In the genomic region with DNA sequence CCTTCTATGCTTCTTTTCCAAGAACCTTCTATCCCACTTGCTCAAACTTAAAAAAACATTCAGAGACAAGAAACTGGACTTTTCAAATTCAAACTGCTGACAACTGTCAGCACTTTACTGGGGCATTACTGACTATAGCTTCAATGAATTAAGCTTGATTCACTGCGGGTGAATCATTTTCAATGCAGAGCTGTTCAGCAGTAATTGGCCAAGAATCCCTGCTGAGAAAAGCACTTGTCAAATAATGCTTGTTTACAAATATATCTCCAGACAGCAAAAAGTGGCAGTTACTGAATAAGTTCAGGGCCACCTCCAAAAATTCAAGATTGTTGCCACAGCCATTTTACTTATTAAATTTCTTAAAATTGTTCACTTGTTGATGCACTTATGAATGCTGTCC, we compare ENCODE assay signal across 18 mouse cellular contexts. TPM values are rescaled to one million over a fixed set of nuclear protein-coding genes. Genes with fewer than 3 reads are reported as not detected.
DNase-seq lines count a peak whose midpoint lies in the region; ATAC-seq lines count a peak whose summit lies in the region.
"Had no signal": no experiment of that assay in that cellular context is flagged by ENCODE, and none has a peak within 500 bp of the region (broad histone marks: within the 10 kb centered on the region; RNA-seq: fewer than 3 reads in every experiment).

No protein-coding gene starts in this region.

- H3K4me2 ChIP-seq in hindbrain, embryonic 13.5 days = peak overlapping the region; percentile 47
- peak overlapping the region; percentile 52 for H3K4me2 ChIP-seq in forebrain, embryonic 16.5 days (ENCODE audit: low read length)
- H3K4me2 ChIP-seq in midbrain, embryonic 13.5 days (replicated peaks) = peak overlapping the region; percentile 42
- H3K4me2 ChIP-seq: limb, embryonic 15.5 days; stomach, embryonic 15.5 days had no signal

- H3K4me1 ChIP-seq in hindbrain, embryonic 13.5 days (replicated peaks) = peaks cover 29% of the 10 kb centered on the region
- H3K4me1 ChIP-seq in hindbrain, embryonic 10.5 days (replicated peaks) = peaks cover 27% of the 10 kb centered on the region
- H3K4me1 ChIP-seq in forebrain, embryonic 16.5 days (replicated peaks; ENCODE audit: control insufficient read depth, insufficient read depth, low read length) = peaks cover 23% of the 10 kb centered on the region
- peaks cover 30% of the 10 kb centered on the region for H3K4me1 ChIP-seq in midbrain, embryonic 13.5 days (replicated peaks)

- no peak overlapping the region for H3K27ac ChIP-seq in hindbrain, embryonic 13.5 days
- no peak overlapping the region for H3K27ac ChIP-seq in hindbrain, embryonic 10.5 days
- no peak overlapping the region for H3K27ac ChIP-seq in forebrain, embryonic 16.5 days (ENCODE audit: low read length)
- no peak overlapping the region for H3K27ac ChIP-seq in midbrain, embryonic 13.5 days
- H3K27ac ChIP-seq: gastrocnemius, adult 2 months; limb, embryonic 15.5 days; stomach, embryonic 15.5 days had no signal

- H3K9ac ChIP-seq in hindbrain, embryonic 13.5 days = no peak overlapping the region
- H3K9ac ChIP-seq in forebrain, embryonic 16.5 days (replicated peaks; ENCODE audit: low read depth, low read length) = no peak overlapping the region
- no peak overlapping the region for H3K9ac ChIP-seq in midbrain, embryonic 13.5 days (replicated peaks)
- H3K9ac ChIP-seq: limb, embryonic 15.5 days; stomach, embryonic 15.5 days had no signal

- no peaks in the 10 kb centered on the region; the same call in 1 of the 2 replicates for H3K27me3 ChIP-seq in hindbrain, embryonic 13.5 days
- peaks cover 33% of the 10 kb centered on the region for H3K27me3 ChIP-seq in hindbrain, embryonic 10.5 days (ENCODE audit: insufficient read depth, poor library complexity, severe bottlenecking)
- no peaks in the 10 kb centered on the region for H3K27me3 ChIP-seq in forebrain, embryonic 16.5 days (replicated peaks; ENCODE audit: control insufficient read depth, insufficient read depth, low read length)
- peaks cover 13% of the 10 kb centered on the region for H3K27me3 ChIP-seq in midbrain, embryonic 13.5 days

- no peak for ATAC-seq in hindbrain, embryonic 13.5 days (ENCODE audit: low FRiP score)
- ATAC-seq in forebrain, embryonic 16.5 days = no peak
- no peak for ATAC-seq in midbrain, embryonic 13.5 days

- WGBS in hindbrain, embryonic 13.5 days = 20% methylated on average over 1 of the region's 1 CpGs
- WGBS in hindbrain, embryonic 10.5 days = 46% methylated on average over 1 of the region's 1 CpGs
- 2% methylated on average over 1 of the region's 1 CpGs for WGBS in forebrain, embryonic 16.5 days
- WGBS in midbrain, embryonic 13.5 days = 11% methylated on average over 1 of the region's 1 CpGs

- H3K36me3 ChIP-seq in hindbrain, embryonic 13.5 days = no peaks in the 10 kb centered on the region
- no peaks in the 10 kb centered on the region for H3K36me3 ChIP-seq in hindbrain, embryonic 10.5 days
- no peaks in the 10 kb centered on the region for H3K36me3 ChIP-seq in forebrain, embryonic 16.5 days (ENCODE audit: control insufficient read depth, insufficient read depth)
- H3K36me3 ChIP-seq in midbrain, embryonic 13.5 days = no peaks in the 10 kb centered on the region
- H3K36me3 ChIP-seq: limb, embryonic 15.5 days; stomach, embryonic 15.5 days had no signal

- H3K4me3 ChIP-seq in hindbrain, embryonic 13.5 days = peak overlapping the region; percentile 20
- no peak overlapping the region for H3K4me3 ChIP-seq in hindbrain, embryonic 10.5 days
- H3K4me3 ChIP-seq in forebrain, embryonic 16.5 days (replicated peaks; ENCODE audit: low read length) = peak overlapping the region; percentile 18
- peak overlapping the region; percentile 20 for H3K4me3 ChIP-seq in midbrain, embryonic 13.5 days (replicated peaks)
- H3K4me3 ChIP-seq: gastrocnemius, adult 2 months; limb, embryonic 15.5 days; stomach, embryonic 15.5 days had no signal

- DNase-seq in hindbrain, embryonic 10.5 days (ENCODE audit: low spot score) = no peak
- DNase-seq in retina, postnatal 1 day = peak; percentile 65
- no peak for DNase-seq in testis, postnatal 14 days (ENCODE audit: low spot score)
- DNase-seq in gastrocnemius, adult 18-20 months (ENCODE audit: low spot score) = no peak
- DNase-seq: adrenal gland, postnatal 10 days; cerebellum, postnatal 36 days; gastrocnemius, adult 2 months; heart, postnatal 14 days; kidney, adult 11 months; lung, adult 18-20 months; lung, postnatal 4 days; thymus, postnatal 4 days had no signal

- no peaks in the 10 kb centered on the region for H3K9me3 ChIP-seq in hindbrain, embryonic 13.5 days
- H3K9me3 ChIP-seq in hindbrain, embryonic 10.5 days = no peaks in the 10 kb centered on the region
- no peaks in the 10 kb centered on the region for H3K9me3 ChIP-seq in forebrain, embryonic 16.5 days (ENCODE audit: control insufficient read depth, low read length)
- H3K9me3 ChIP-seq in midbrain, embryonic 13.5 days = no peaks in the 10 kb centered on the region
- H3K9me3 ChIP-seq: limb, embryonic 15.5 days; stomach, embryonic 15.5 days had no signal

RNA-seq across cellular contexts. Expression of a gene that starts 4.2 kb away (rescaled TPM):
- polyA plus RNA-seq in hindbrain, embryonic 13.5 days (2015; fragmentation: Nextera tagmentation; extraction: Ambion mirVana) = 72.8 and 74.8 TPM in 2 replicates
- 10.2 and 17.1 TPM in 2 replicates for polyA plus RNA-seq in hindbrain, embryonic 10.5 days (2016; fragmentation: Nextera tagmentation; extraction: Ambion mirVana)
- 139 and 140 TPM in 2 replicates for polyA plus RNA-seq in forebrain, embryonic 16.5 days (2015; fragmentation: Nextera tagmentation; extraction: Ambion mirVana)
- 43.4 and 57.7 TPM in 2 replicates for polyA plus RNA-seq in midbrain, embryonic 13.5 days (2015; fragmentation: Nextera tagmentation; extraction: Ambion mirVana)
- not detected for total RNA-seq in gastrocnemius, adult 18-20 months (2021)
- total RNA-seq: gastrocnemius, adult 2 months had no signal
- polyA plus RNA-seq: C2C12 had no signal
